Mouse (Mus musculus) brain, adult 2 months (tissue): ENCODE results near the gene Tbrg4.

Experiments
- DNase-seq: peaks from one replicate; pipeline ENCODE4 v3.0.0; 2011; ENCODE audit warnings: low read depth, low spot score

The Tbrg4 gene

DNA sequence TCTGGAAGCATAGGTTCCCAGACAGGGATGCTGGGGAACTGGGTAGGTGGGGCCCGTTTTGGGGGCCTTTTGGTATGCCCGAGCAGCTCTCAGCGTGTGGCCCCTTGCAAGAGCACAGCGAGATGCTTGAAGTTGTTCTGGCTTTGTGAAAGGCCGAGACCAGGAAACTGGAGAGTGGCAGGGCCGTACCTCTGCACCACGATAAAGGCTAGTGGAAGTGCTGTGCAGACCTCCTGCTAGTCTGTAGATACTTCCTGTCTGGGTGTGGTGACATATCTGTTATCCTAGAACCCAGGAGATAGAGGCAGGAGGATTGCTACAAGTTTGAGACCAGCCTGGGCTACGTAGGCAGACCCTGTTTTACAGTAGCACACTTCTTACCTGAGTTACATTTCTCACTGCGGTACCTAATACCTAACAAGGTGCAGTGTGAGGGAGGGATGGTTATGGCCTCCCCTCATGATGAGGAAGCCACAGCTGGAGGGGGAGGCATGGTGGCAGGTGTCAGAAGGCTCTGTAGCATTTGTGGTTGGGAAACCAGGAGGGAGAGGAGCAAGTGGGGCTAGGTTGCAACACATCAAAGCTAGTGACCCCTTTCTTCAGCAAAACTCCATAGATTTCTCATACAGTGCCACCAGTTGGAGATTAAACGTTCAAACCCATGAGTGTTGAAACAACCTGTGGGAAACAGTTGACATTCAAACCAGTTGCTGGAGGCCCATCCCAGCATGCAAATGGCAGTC lies 34.8 kb downstream of the Tbrg4 start:
- DNase-seq = no peak

DNA sequence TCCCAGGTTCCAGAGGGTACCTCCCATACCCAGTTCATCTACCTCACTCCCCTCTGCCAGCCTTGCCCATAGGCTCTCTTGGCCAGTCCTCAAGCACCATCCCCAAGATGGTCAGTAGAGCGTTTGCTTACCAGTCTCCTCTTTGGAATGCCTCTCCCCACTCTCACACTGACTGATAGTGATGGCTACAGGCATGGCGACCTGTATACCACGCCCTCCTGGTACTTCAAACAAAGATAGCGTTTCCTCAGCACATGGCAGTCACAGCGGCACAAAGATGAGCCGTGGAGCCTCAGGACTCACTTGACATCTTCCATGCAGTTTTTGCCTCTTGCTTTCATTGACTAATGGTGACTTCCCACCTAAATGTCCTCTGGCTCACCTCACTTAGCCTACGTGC lies 36.0 kb downstream of the Tbrg4 start:
- DNase-seq = no peak

DNA sequence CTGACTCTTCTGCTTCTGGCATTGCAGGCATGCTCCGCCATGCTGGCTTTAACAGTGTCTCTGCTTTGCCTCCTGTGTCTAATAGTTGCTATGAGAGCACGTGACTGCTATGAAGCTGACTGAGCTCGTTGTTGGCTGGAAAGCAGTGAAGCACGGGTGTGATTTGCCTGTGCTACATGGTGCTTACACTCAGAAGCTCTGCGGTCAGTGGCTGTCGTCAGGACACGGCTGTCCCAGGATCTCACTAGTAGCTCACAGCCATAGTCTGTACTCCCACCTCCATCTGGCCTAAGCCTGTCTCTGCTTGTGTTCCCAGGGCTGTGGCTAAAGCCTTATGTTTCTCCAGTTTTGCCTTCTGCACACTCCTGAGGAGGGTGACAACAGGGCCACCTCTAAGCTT lies 37.6 kb downstream of the Tbrg4 start:
- peak; percentile 59 for DNase-seq

DNA sequence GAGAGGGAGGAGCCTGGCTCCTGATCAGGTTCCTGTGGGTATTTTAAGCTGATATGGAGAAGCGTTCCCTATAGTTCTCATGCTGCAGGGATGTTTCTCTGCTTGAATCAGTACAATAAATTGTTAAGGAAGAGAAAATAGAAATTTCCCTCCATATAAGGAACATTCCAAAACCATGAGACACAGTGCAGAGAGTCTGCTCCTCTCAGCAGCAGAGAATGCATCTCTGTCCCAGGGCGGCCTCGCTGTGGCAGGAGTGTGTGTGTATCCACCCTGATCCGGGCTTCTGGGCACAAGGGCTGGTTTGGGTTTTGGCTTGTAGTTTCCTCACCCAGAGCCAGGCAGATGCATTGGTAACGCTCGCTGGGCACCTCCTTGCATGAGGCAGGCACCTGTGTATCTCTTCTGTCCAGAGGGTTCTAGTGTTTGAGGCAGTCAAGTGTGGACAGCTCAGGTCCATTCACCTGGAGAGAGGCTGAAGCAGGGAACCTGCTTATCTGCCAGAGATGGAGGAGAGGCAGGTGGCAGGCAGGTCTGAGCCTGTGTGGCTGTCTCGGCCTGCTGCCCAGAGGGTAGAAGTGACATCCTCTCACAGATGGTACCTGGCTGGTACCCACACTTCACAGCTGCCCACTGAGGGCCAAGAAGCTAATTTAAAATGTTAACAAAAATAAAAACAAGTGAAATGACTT lies 38.5 kb downstream of the Tbrg4 start:
- DNase-seq = peak; percentile 93

DNA sequence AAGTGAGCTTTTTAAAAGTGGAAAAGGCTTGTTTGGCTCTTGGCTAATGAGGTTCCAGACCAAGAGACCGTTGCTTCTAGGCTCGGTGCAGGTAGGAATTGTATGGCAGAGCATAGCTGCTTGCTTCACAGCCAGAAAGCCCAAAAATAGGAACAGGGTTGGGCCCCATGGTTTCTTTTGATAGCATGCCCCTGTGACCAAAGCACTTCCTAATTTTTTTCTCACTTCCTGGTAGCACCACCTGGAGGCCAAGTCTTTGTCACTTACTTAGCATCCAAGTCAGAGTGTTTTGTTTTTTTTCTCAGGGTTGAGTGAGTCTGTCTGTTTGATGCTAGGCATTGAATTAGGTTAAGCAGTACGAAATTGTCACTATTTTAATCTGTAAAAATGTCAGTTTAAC lies 39.2 kb downstream of the Tbrg4 start:
- peak; percentile 69 for DNase-seq

DNA sequence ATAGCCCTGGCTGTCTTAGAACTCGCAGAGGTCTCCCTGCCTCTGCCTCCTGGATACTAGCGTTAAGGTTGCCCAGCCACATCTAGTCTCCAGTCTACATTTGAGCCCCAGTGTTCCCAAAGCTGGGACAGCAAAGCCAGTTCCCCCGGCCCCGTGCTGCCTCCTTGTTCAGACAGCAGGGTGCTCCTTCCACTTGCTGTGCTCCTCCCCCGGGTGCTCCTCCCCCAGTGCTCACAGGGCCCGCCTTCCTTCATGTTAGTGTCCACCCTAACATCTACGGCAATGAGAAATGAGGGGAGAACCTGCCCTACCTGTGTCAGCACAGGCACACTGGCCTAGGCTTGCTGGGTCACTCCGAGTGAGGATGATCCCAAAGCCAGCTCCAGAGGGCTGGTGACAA lies 40.1 kb downstream of the Tbrg4 start:
- no peak for DNase-seq

DNA sequence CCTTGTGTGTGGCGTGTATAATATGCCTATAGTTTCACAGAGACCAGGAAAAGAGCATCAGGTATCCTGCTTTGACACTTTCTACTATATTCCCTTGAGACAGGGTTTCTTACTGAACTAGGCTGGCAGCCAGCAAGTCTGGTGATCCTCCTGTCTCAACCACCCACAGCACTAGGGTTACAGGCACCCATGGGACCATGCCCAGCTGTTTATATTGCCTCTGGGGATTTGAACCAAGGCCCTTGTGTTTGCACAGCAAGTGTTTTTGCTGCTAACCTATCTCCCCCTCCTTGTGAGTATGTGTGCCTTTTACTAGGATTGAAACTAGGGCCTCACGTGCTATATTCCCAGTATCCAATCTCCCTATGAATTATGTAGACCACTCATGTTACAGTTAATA lies 44.3 kb downstream of the Tbrg4 start:
- no peak for DNase-seq

DNA sequence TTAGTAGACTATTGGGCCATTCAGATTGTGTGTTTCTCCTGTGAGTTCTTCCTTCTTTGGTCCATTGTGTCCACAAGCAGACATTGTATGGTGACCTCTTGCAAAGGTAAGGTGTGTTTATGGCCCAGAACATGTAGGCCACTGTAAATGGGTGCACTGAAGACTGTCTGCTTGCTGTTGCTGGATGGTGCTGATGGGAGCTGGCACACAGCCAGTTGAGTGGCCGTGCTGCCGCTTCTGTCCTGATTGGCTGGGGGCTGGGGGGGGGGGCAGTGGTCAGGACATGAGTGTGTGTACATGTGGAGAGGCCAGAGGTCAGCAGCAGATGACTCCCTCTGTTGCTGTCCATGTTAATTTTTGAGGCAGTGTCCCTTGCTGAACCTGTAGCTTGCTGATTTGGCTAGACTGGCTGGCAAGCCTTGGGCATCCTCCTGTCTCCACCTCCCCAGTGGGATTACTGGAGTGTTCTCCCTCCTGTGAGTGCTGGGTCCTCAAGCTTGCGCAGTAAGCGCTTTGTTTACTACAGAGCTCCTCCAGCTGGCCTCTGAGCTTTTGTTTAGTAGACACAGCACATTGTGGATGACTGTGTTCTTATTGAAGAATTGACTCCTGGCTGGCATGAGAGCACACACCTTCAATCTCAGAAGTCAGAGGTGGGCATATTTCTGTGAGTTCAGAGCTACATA lies 45.7 kb downstream of the Tbrg4 start:
- DNase-seq = no peak

DNA sequence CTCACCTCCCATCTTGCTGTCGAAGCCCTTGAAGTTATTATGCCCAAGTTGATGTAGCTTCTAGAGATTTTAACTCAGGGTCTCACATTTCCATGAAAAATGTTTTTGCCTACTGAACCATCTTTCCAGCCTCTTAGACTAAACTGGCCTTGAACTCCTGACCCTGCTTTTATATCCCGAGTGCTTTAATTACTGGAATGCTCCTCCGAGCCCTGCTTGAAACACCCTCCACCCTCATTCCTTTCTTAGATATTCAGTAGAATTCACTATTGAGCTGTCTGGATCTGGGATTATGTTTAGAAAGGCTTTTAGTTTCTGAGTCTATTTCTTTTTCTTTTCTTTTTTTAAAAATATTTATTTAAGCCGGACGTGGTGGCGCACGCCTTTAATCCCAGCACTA lies 46.5 kb downstream of the Tbrg4 start:
- no peak for DNase-seq

DNA sequence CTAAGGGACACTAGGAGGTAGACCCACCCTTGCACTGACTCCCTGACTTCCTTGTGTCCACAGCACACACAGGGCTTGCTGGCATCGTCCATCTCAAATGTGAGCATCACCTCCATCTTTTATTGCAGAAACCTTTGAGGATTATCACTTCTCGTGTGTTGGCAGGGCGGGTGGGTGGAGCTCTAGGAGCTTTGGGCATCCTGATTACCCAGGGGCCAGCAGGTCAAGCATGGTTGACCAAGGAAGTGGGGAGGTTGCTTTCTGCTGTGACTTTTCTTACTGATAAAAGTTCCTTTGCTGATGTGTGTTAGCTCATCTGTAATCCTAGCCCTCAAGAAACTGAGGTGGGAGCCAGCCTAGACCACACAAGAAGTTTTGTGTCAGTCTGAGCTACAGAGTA lies 49.7 kb downstream of the Tbrg4 start:
- DNase-seq = no peak

DNA sequence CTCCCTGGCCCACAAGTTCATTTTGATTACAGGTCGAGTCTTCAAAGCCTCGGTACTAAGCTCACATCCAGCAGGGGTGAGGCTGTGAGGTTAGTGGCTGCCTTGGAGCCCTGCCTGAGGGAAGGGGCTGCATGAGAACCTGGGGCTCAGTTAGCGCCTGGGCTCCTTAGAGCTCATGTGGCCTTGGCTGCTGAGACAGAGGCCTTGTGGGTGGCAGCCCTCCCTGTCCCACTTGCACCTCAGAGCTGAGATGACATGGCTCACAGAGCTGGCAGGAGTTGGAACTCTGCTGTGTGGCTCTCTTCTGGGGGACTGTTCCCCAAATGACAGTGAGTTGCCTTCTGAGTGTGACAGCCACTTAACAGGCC lies 56.5 kb downstream of the Tbrg4 start:
- no peak for DNase-seq

DNA sequence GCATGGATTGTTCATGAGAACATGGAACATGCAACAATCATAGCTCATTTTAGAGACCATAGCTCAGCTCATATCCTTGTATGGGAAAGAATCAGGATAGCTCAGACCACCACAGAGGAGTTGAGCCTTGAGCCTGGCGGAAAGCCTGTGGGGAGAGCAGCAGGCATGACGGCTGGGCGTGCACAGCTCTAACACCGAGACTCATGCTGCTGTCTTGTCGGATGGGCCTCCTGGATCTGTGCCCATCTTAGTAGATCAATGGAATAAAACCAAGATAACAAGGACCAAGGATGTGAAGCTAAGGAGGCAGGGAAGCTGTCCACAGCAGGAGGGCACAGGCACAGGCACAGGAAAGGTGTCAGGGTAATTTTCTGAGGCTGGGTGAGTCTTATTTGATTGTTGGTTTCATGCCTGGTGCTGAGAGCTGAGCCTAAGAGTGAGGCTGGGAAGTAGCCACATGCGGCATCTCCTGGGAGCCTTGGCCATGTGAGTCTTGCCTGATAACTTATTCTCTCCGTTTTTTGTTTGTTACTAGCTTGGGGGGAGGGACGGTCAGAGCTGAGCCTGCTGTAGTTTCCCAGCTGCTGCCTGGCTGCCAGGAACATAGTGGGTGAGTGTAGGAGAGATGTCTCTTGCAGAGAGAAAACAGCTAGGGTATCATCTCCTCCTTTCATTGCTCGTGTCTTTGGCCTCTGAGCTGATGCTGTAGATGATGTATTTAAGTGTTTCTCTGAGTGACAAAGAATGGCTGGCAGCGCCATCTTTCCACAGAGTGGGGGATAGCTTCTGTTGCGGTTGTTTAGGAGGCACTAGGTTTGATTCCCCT lies 57.1 kb downstream of the Tbrg4 start:
- peak; percentile 81 for DNase-seq

DNA sequence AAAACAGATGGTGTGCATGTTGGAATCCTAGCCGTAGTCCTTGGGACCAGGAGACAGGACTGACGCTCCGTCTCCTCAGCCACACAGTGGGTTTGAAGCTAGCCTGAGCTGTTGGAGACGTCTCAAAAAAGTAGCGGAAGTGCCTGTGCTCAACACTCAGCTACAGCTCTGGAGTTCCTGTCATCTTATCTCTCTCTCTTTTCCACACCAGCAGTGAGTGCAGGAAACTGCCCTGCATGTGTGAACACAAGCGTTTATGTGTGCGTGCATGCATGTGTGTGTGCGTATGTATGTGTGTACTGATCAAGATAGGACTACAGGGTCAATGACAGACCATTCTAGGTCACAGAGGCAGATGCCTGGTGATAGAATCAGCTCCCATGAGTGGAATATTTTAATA lies 57.9 kb downstream of the Tbrg4 start:
- peak; percentile 57 for DNase-seq

DNA sequence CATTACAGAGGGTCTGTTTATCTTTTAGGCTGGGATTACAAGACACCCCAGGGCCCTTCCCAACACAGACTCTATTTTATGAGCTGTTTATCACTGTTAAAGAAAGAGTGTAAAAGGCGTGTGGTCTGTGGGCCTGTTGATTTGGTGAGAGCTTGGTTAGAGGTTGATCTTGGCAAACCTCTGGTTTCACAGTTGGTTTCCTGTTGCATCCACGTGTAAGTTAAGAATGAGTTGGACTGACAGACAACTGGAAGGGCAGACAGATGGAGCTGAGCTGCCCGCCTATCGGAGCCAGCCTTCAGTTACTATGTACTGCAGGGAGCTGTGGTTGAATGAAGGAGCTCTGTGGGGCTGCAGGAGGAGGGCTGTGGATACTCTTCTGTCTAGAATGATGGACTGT lies 59.4 kb downstream of the Tbrg4 start:
- no peak for DNase-seq
